Mouse (Mus musculus): Measurements from ENCODE around the gene Ctcf. TPM values are rescaled to one million over a fixed set of nuclear protein-coding genes. Genes with fewer than 3 reads are reported as not detected.

The Ctcf gene
- polyA plus RNA-seq (2014; fragmentation: Illumina TruSeq; extraction: RNeasy Lipid Tissue Mini Kit (QIAGEN cat#74804); ENCODE audit: low read depth, low replicate concordance) = 95.5 TPM

DNA sequence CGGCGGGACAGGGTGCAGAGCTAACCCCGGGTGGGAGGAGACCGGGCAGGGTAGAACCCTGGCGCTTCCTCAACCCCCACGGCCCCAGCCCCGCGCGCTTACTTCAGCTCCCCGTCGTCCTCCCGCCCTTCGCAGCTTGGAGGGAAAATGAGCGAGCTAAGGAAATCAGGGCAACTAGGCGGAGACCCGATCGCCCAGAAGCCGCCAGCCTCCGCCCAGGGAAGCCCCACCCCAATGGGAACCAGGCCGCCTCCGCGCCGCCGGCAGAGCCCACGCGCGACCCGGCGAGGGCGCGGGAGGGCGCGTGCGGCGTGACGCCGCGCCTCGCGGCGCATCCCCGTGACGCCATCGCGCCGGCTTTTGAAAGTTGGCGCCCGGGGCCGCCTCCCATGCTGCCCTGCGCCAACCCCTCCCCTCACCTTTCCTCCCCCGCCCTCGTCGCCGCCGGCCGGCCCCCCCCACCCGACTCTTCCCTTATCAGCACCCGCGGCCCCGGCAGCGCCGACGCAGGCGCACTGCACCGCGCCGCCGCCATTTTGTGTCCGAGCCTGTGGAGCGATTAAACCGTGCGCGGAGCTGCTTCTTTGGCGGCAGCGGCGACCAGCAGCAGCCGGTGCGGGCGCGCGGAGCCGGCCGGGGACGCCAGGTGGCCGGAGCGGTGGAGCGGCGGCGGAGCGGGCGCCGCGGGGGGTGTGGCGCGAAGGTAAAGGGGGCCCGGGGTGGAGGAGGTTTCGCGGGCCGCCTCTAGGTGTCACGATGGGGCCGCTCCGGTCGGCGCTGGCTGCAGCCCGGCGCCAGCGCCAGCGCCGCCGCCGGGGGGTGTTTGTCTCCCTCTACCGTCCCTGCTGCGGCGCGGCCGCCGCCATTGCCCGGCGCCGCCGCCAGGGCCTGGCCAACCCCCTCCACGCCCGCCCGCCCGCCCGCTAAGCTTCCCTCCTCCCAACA, at the start of gene Ctcf:
Gene Ctcf (plus strand): TSS at position 551 of the 945 bp plus-strand sequence.

DNA sequence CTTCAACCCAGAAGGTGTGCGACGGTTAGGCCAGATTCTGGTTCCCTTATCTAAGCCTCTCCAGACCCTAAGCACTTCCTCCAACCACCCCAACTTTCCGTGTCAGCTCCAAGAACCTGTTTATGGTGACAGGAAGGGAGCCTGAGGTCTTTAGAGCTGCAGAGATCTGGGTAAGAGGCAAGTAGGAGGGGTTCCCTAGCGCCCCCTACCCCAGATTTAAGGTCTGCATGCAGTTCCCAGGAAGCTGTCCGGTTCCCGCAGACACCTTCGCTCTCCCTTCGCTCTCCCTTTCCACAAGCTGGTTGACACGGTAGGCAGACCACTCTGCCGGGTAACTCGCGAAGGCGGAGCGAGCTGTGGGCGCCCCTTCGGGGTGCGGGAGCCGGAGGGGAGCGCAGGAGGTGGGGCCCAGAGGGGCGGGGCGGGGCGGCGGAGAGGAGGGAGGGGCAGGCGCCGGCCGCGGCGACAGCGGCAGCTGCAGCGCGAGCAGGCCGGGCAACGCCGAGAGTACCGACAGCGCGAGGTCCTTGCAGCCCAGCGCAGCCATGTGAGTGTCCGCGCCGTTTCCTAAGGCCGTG, 31.5 kb upstream of the Ctcf start, which contains the start of gene Ripor1:
Gene Ripor1 (plus strand): TSS at position 452 of the 578 bp plus-strand sequence.

DNA sequence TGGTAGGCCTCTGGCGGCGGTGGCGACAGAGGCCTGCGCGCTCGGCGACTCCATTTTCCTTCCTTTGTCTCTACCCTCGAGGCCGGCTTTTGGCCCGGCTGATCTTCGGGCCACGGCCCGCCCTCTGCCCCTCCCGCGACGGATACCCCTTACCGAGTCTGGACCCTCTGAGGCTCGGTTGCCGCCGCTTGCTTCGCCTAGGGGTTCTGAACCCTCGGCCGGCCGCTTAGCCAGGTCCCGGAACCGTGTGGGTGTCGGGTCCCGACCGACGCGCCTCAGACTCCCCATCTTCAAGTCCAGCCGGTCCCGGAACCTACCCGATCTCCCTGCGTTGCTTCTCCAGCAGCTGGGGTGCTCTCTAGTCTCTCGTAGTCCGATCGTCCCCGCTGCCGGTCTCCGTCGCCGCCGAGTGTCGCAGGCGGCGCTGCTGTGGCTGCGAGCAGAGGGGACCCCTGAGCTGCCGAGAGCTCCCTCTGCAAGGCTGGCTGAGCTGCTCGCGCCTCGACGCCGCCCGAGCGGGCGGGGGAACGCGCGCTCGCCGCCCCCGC, 669 bp downstream of the Ctcf start, which contains the start of gene Agrp:
Gene Agrp (minus strand): TSS at position 431 of the 548 bp plus-strand sequence.

DNA sequence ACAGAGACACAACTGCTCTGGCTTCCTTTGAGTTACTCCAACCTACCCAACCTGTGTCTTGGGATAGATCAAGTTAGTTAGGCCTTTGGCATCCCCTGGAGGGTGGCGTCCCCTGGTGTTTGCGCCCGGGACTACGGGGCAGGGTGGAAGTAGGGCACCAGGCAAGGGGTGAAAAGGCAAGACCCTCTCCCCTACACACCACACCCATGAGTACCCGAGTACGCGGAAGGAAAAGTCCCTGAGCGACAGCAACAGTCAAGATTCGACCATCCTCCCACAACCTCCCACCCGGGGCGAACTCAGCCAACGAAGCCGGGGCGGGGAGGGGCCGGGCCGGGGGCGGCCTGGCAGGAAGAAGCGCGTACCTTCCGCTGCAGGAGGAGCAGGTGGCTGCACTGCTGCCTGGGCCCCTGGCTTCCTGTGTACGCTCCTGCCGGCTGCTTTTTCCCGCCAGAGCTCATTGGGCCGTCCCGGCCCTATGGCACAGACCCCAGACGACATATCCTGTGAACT, 49.5 kb downstream of the Ctcf start, which contains the start of gene Carmil2:
Gene Carmil2 (plus strand): TSS at position 479 of the 513 bp plus-strand sequence.

DNA sequence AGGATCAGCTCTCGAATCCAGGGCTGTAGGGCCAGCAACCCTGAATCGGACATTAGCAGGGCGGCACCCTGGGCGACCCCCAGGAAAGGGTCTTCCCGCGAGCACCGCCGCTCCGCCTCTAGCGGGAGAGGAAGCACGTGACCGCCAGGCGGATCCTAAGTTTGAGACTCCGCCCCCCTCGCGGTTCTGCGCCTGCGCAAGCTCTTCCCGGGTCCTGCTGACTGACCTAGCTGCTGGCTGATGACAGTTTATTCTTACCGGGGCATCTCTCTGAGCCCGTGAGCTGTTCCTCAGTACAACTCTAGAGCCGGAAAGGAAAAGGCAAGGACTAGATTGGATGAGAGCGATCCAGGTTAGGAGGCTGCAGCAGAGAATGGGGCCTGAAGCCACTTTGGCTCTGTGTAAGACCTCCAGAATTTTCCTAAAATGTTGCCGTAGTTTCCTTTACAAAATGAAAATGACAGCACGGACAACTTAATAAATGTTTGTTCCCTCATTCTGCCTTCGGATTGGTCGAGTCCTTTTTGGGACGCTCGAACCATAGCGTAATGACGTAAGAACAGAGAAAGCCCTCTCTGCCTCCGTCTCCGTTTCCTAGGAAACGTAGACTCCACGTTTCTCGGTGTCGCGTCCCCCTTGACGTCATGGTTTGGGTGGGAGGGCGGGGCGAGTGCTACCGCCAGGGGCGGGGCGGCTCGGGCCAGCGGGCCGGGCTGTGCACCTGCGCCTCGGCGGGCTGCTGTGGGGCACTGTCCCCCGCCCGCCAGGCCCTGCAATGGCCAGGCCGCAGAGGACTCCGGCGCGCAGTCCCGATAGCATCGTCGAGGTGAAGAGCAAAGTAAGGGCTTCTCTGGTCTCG, 64.8 kb downstream of the Ctcf start, which contains the start of the genes Acd and Pard6a:
Gene Acd (minus strand): TSS at position 137 of the 859 bp plus-strand sequence.
Gene Pard6a (plus strand): TSS at position 183 of the 859 bp plus-strand sequence.

DNA sequence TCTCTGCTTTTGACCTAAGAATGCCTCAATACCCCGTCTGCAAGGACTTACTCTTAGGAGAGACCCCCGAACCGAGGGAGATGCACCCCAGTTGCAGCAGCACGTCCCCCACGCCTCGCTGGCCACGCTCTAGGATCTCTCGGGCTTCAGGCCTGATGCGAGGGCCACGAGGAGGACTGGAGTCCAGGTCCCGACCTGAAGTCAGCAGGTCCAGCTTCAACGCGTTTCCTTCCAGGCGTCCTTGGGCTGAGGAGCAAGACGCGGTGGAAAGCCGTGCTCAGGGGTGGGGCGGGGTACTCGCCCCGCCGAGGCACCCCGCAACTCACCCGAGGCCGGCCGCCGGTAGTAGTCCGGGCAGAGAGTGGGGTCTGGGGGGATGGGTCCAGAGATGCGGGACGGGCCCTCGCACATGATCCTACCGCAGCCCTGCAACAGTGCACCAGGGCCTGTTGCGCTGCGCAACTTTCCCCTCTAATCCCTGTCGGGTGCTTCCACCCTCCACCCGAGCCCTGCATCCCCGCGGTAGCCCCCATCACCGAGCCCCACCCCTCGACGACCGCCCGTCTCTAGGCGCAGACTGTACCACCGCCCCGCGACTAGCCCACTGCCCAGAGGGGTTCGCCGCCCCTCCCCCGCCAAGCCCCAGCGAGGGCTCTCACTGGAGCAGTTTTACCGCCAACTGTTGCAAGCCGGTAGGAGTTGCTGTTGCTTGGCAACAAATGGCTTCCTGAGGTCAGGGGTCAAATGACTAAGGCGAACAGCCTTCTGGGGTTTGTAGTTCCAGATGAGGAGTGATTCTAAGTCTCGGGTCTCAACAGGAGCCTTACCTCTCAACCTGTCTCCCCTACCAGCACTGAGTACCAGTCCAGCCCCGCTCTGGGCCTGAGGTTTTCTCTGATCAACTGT, 71.4 kb downstream of the Ctcf start, which contains the start of the genes 4933405L10Rik and Enkd1:
Gene 4933405L10Rik (plus strand): TSS at position 158 of the 906 bp plus-strand sequence.
Gene Enkd1 (minus strand): TSS at position 713 of the 906 bp plus-strand sequence.

Other genes with a start within 250 kb of the Ctcf start
- not detected for gene Kctd19, start 223.1 kb upstream of the Ctcf start, polyA plus RNA-seq (2014; fragmentation: Illumina TruSeq; extraction: RNeasy Lipid Tissue Mini Kit (QIAGEN cat#74804); ENCODE audit: low read depth, low replicate concordance)
- not detected for gene Lrrc36, start 223.0 kb upstream of the Ctcf start, polyA plus RNA-seq (2014; fragmentation: Illumina TruSeq; extraction: RNeasy Lipid Tissue Mini Kit (QIAGEN cat#74804); ENCODE audit: low read depth, low replicate concordance)
- gene Tppp3, start 165.0 kb upstream of the Ctcf start, polyA plus RNA-seq (2014; fragmentation: Illumina TruSeq; extraction: RNeasy Lipid Tissue Mini Kit (QIAGEN cat#74804); ENCODE audit: low read depth, low replicate concordance) = 1.1 TPM
- 3.8 TPM for gene Zdhhc1, start 139.7 kb upstream of the Ctcf start, polyA plus RNA-seq (2014; fragmentation: Illumina TruSeq; extraction: RNeasy Lipid Tissue Mini Kit (QIAGEN cat#74804); ENCODE audit: low read depth, low replicate concordance)
- gene Hsd11b2, start 117.8 kb upstream of the Ctcf start, polyA plus RNA-seq (2014; fragmentation: Illumina TruSeq; extraction: RNeasy Lipid Tissue Mini Kit (QIAGEN cat#74804); ENCODE audit: low read depth, low replicate concordance) = 68.5 TPM
- 23.0 TPM for gene Atp6v0d1, start 70.5 kb upstream of the Ctcf start, polyA plus RNA-seq (2014; fragmentation: Illumina TruSeq; extraction: RNeasy Lipid Tissue Mini Kit (QIAGEN cat#74804); ENCODE audit: low read depth, low replicate concordance)
- gene Ripor1, start 31.3 kb upstream of the Ctcf start, polyA plus RNA-seq (2014; fragmentation: Illumina TruSeq; extraction: RNeasy Lipid Tissue Mini Kit (QIAGEN cat#74804); ENCODE audit: low read depth, low replicate concordance) = 0.98 TPM
- not detected for gene Agrp, start 825 bp downstream of the Ctcf start, polyA plus RNA-seq (2014; fragmentation: Illumina TruSeq; extraction: RNeasy Lipid Tissue Mini Kit (QIAGEN cat#74804); ENCODE audit: low read depth, low replicate concordance)
- 0.50 TPM for gene Carmil2, start 49.7 kb downstream of the Ctcf start, polyA plus RNA-seq (2014; fragmentation: Illumina TruSeq; extraction: RNeasy Lipid Tissue Mini Kit (QIAGEN cat#74804); ENCODE audit: low read depth, low replicate concordance)
- 1.4 TPM for gene Acd, start 64.5 kb downstream of the Ctcf start, polyA plus RNA-seq (2014; fragmentation: Illumina TruSeq; extraction: RNeasy Lipid Tissue Mini Kit (QIAGEN cat#74804); ENCODE audit: low read depth, low replicate concordance)
- not detected for gene Pard6a, start 64.6 kb downstream of the Ctcf start, polyA plus RNA-seq (2014; fragmentation: Illumina TruSeq; extraction: RNeasy Lipid Tissue Mini Kit (QIAGEN cat#74804); ENCODE audit: low read depth, low replicate concordance)
- not detected for gene 4933405L10Rik, start 71.1 kb downstream of the Ctcf start, polyA plus RNA-seq (2014; fragmentation: Illumina TruSeq; extraction: RNeasy Lipid Tissue Mini Kit (QIAGEN cat#74804); ENCODE audit: low read depth, low replicate concordance)
- 0.16 TPM for gene Enkd1, start 71.6 kb downstream of the Ctcf start, polyA plus RNA-seq (2014; fragmentation: Illumina TruSeq; extraction: RNeasy Lipid Tissue Mini Kit (QIAGEN cat#74804); ENCODE audit: low read depth, low replicate concordance)
- gene Gfod2, start 122.1 kb downstream of the Ctcf start, polyA plus RNA-seq (2014; fragmentation: Illumina TruSeq; extraction: RNeasy Lipid Tissue Mini Kit (QIAGEN cat#74804); ENCODE audit: low read depth, low replicate concordance) = 0.16 TPM
- gene Ranbp10, start 190.8 kb downstream of the Ctcf start, polyA plus RNA-seq (2014; fragmentation: Illumina TruSeq; extraction: RNeasy Lipid Tissue Mini Kit (QIAGEN cat#74804); ENCODE audit: low read depth, low replicate concordance) = 6.4 TPM
- gene Tsnaxip1, start 191.2 kb downstream of the Ctcf start, polyA plus RNA-seq (2014; fragmentation: Illumina TruSeq; extraction: RNeasy Lipid Tissue Mini Kit (QIAGEN cat#74804); ENCODE audit: low read depth, low replicate concordance) = not detected
- 0.76 TPM for gene Cenpt, start 216.7 kb downstream of the Ctcf start, polyA plus RNA-seq (2014; fragmentation: Illumina TruSeq; extraction: RNeasy Lipid Tissue Mini Kit (QIAGEN cat#74804); ENCODE audit: low read depth, low replicate concordance)
- gene Thap11, start 218.6 kb downstream of the Ctcf start, polyA plus RNA-seq (2014; fragmentation: Illumina TruSeq; extraction: RNeasy Lipid Tissue Mini Kit (QIAGEN cat#74804); ENCODE audit: low read depth, low replicate concordance) = 8.3 TPM
- gene Nutf2, start 224.0 kb downstream of the Ctcf start, polyA plus RNA-seq (2014; fragmentation: Illumina TruSeq; extraction: RNeasy Lipid Tissue Mini Kit (QIAGEN cat#74804); ENCODE audit: low read depth, low replicate concordance) = 47.5 TPM
- gene Edc4, start 244.3 kb downstream of the Ctcf start, polyA plus RNA-seq (2014; fragmentation: Illumina TruSeq; extraction: RNeasy Lipid Tissue Mini Kit (QIAGEN cat#74804); ENCODE audit: low read depth, low replicate concordance) = 1.4 TPM